Mouse (Mus musculus) bone marrow, adult 2 months (tissue): ENCODE data around the gene Agbl2.

Source experiments
- CTCF ChIP-seq: fragments of 200-500 bp; IDR thresholded peaks from 2 replicates; pipeline ENCODE4 v1.5.1; 2011; ENCODE audit warnings: low read length, control low read depth; ENCODE audit not compliant: control insufficient read depth, insufficient read depth
- POLR2A ChIP-seq: fragments of 200-500 bp; IDR thresholded peaks from 2 replicates; pipeline ENCODE4 v1.6.1; 2011; ENCODE audit warnings: low read depth, mild to moderate bottlenecking, control low read depth, low read length, borderline replicate concordance; ENCODE audit not compliant: control insufficient read depth

GRCm38 (mm10) chr2:90847681-90848050 lies 65.1 kb downstream of the Agbl2 start:
- TF ChIP-seq CTCF, result no peak
- TF ChIP-seq POLR2A, result no peak
